Mouse (Mus musculus) E14TG2a.4 (cell line): ENCODE measurements around the gene Peli2.

Source experiments
- H3K27me3 ChIP-seq: 2 replicates; pipeline ENCODE4 v1.6.1; 2014; ENCODE audit warnings: low read length, control low read depth; ENCODE audit not compliant: insufficient read depth
- H3K36me3 ChIP-seq: 2 replicates; pipeline ENCODE4 v1.6.1; 2014; ENCODE audit warnings: low read length, control low read depth; ENCODE audit not compliant: insufficient read depth
- H3K4me1 ChIP-seq: replicated peaks from 2 replicates; pipeline ENCODE4 v1.6.1; 2014; ENCODE audit warnings: low read depth, low read length, control low read depth
- H3K4me3 ChIP-seq: replicated peaks from 2 replicates; pipeline ENCODE4 v1.5.1; 2014; ENCODE audit warnings: mild to moderate bottlenecking, low read length
- H3K9me3 ChIP-seq: 2 replicates; pipeline ENCODE4 v1.6.1; 2014; ENCODE audit warnings: low read length, control low read depth
- CTCF ChIP-seq: conservative IDR thresholded peaks from 2 replicates; pipeline ENCODE4 v1.5.1; 2014; ENCODE audit warnings: low read length
- NANOG ChIP-seq: IDR thresholded peaks from 2 replicates; pipeline ENCODE4 v1.6.1; 2014; ENCODE audit warnings: borderline replicate concordance, low read length, mixed read lengths
- POU5F1 ChIP-seq: IDR thresholded peaks from 2 replicates; pipeline ENCODE4 v1.6.1; 2014; ENCODE audit warnings: low read length, borderline replicate concordance

Peli2 gene

DNA sequence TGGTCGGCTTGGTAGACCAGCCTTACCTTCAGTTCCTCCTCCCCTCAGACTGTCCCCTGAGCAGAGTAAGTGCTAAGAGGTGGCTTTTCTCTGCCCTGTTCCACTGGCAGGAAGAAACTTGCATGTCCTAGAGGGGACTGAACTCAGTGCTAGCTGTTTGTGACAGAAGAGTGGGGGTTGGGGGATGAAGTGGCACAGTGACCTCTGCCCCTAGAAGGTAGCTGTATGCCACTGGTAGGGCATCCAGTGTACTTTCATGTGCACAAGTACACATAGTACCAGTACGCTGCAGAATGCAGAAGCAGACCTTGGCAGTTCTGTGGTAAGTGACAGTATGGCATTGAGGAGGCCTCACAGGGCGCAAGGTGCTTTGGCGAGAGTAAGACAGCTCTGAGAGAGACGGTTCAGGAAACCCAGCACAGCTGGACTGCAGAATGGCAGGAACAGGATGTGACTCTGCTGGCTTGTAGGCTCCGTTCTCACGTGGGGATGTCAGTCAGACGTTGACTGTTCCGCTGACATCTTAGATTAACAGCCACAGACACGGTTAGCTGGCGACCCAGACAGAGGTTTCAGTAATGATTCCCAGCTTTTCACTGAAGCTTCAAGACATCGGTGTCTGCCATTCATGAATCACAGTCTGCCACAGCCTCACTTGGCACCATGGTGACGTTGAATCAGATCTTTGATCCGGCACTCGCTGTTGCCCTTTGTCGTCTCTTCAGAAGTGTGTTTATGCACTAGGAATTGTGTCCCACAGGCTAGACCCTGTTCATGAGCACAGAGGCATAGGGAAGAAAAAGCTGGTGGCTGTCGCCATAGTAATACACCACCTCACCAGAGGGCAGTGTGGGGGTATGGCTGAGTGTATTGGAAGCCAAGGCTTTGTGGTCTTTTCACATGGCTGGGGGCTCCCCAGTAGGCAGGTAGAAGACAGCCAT lies 81.7 kb downstream of the Peli2 start:
- TF ChIP-seq CTCF (no peak), NANOG (no peak), POU5F1 (no peak)
- H3K9me3 ChIP-seq: peaks cover 5% of the 10 kb centered on the region; the same call in 1 of the 2 replicates
- H3K36me3 ChIP-seq: no peaks in the 10 kb centered on the region
- H3K27me3 ChIP-seq: no peaks in the 10 kb centered on the region
- no peaks in the 10 kb centered on the region for H3K4me1 ChIP-seq
- no peak overlapping the region for H3K4me3 ChIP-seq

DNA sequence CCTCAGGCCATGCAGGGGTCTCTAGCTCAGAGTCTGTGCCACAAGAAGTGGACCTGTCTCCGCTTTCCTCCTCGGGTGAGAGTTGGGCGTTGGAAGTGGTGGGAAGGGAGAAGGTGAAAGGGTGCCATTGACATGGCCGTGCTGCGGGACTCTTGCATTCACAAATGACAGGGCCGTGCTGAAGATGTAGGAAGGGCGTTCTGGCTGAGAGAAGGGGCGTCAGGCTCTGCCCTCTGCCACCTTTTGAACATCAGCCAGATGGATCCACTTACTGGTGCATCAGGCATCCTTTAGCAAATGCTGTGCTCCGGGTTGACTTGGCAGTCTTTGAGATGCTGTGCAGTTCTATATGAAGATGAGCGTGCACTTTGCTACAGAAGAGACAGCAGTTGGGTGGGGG lies 84.4 kb downstream of the Peli2 start:
- H3K4me1 ChIP-seq: no peaks in the 10 kb centered on the region
- TF ChIP-seq POU5F1: no peak
- TF ChIP-seq NANOG: no peak
- TF ChIP-seq CTCF: no peak

GRCm38 (mm10) chr14:48205635-48206034 lies 85.0 kb downstream of the Peli2 start:
- no peaks in the 10 kb centered on the region for H3K27me3 ChIP-seq
- H3K36me3 ChIP-seq: no peaks in the 10 kb centered on the region
- peaks cover 5% of the 10 kb centered on the region; the same call in 1 of the 2 replicates for H3K9me3 ChIP-seq
- no peak overlapping the region for H3K4me3 ChIP-seq
- no peak for TF ChIP-seq POU5F1
- no peak for TF ChIP-seq NANOG
- TF ChIP-seq CTCF: no peak
- no peaks in the 10 kb centered on the region for H3K4me1 ChIP-seq

More for the DNA sequence above, 84.4 kb downstream of the Peli2 start:
- Histone ChIP-seq H3K9me3 (peaks cover 5% of the 10 kb centered on the region; the same call in 1 of the 2 replicates), H3K36me3 (no peaks in the 10 kb centered on the region), H3K27me3 (no peaks in the 10 kb centered on the region), H3K4me3 (no peak overlapping the region)

GRCm38 (mm10) chr14:48207119-48207518 lies 86.5 kb downstream of the Peli2 start:
- TF ChIP-seq POU5F1: no peak
- TF ChIP-seq NANOG: no peak
- no peak for TF ChIP-seq CTCF
- Histone ChIP-seq H3K9me3 (peaks cover 1% of the 10 kb centered on the region; the same call in 1 of the 2 replicates), H3K4me3 (no peak overlapping the region), H3K36me3 (no peaks in the 10 kb centered on the region), H3K4me1 (no peaks in the 10 kb centered on the region), H3K27me3 (no peaks in the 10 kb centered on the region)

GRCm38 (mm10) chr14:48207746-48208640 lies 87.4 kb downstream of the Peli2 start:
- H3K27me3 ChIP-seq: no peaks in the 10 kb centered on the region
- no peaks in the 10 kb centered on the region for H3K4me1 ChIP-seq
- TF ChIP-seq POU5F1: no peak
- TF ChIP-seq CTCF: no peak
- TF ChIP-seq NANOG: no peak
- H3K4me3 ChIP-seq: no peak overlapping the region
- no peaks in the 10 kb centered on the region for H3K9me3 ChIP-seq
- no peaks in the 10 kb centered on the region for H3K36me3 ChIP-seq

- Histone ChIP-seq H3K4me1 (no peaks in the 10 kb centered on the region), H3K27me3 (no peaks in the 10 kb centered on the region), H3K9me3 (no peaks in the 10 kb centered on the region), H3K4me3 (no peak overlapping the region), H3K36me3 (no peaks in the 10 kb centered on the region)
- TF ChIP-seq CTCF (no peak), POU5F1 (no peak), NANOG (no peak)
Observed at GRCm38 (mm10) chr14:48209436-48209835, 88.8 kb downstream of the Peli2 start.

- Histone ChIP-seq H3K36me3 (no peaks in the 10 kb centered on the region), H3K4me3 (no peak overlapping the region), H3K27me3 (no peaks in the 10 kb centered on the region), H3K9me3 (no peaks in the 10 kb centered on the region), H3K4me1 (no peaks in the 10 kb centered on the region)
- TF ChIP-seq NANOG (no peak), POU5F1 (no peak), CTCF (no peak)
Observed at GRCm38 (mm10) chr14:48210089-48210488, 89.5 kb downstream of the Peli2 start.

DNA sequence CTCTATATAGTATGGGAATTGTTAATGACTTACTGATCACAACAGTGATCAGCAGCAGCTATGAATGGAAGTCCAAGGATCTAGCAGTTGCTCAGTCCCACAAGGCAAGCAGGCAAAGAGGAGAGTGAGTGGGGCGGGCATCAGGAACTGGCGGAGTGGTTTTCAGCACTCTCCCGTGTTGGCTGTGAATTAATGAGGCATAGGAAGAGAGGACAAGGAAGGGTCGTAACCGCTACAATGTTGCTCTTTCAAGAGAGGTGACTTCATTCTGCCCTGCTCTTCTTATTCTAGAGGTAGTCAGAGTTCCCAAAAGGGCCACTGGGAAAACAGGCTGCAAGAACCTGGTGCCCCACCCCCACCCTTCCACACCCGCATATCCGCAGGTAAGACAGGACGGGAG lies 90.9 kb downstream of the Peli2 start:
- no peaks in the 10 kb centered on the region for H3K4me1 ChIP-seq

More for the DNA sequence above, 90.9 kb downstream of the Peli2 start:
- TF ChIP-seq POU5F1 (no peak), CTCF (no peak)
- no peaks in the 10 kb centered on the region for H3K9me3 ChIP-seq
- no peaks in the 10 kb centered on the region for H3K36me3 ChIP-seq
- H3K4me3 ChIP-seq: no peak overlapping the region
- H3K27me3 ChIP-seq: no peaks in the 10 kb centered on the region
